Mouse (Mus musculus) monocyte, adult 59 days (primary cell): ENCODE data around the gene Vmn1r75. TPM values are rescaled to one million over a fixed set of nuclear protein-coding genes. Genes with fewer than 3 reads are reported as not detected.

Source experiments
- total RNA-seq, 2 experiments: library from RNA; stranded (reverse); gene quantifications; one replicate each; pipeline ENCODE4 v1.2.4; 2023

Gene Vmn1r75
- total RNA-seq = not detected

DNA sequence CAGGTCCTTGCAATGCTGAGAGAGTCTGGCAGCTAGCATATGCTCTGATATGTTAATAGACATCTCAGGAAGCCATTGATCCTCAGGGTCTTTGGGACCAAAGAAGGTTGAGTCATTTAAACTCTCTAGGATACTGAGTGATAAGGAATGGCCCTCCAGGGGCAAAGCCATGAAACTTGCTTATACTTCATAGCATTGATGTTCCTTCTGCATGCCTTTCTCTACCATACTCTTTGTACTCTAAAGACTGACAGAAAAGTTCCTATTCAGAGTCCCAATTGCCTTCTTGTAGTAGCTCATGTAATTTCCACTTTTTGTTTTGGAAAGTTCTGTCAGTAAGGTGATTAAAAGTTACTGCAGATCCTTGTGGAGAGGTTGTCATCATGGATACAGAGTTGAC is at the start of gene Vmn1r75:
Gene Vmn1r75, plus strand, starts transcription at position 301 of the 400 bp plus-strand sequence.

DNA sequence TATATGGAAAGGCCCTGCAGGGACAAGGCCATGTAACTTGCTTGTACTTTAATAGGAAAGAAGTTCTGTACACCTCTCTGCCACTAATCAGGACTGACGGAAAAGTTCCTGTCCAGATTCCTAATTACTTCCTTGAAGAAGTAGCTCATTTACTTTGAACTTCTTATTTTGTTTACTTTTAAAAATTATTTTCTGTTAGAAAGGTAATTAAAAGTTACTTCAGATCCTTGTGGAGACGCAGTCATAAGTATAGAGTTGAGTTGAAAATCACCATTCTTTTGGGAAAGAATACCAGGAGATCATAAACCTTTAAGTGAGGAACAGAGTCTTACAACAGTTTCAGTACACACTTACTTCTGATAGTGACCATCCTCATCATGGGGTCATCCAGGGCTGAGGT is 40.8 kb upstream of the Vmn1r75 start, which contains the start of gene Vmn1r74:
Gene Vmn1r74, plus strand, starts transcription at position 301 of the 400 bp plus-strand sequence.

Other genes with a start within 250 kb of the Vmn1r75 start
- under 1 TPM; 0.30 to 0.34 TPM for gene Vmn1r72, start 194.5 kb upstream of the Vmn1r75 start, total RNA-seq
- not detected for gene Vmn1r73, start 144.4 kb upstream of the Vmn1r75 start, total RNA-seq
- gene Vmn1r74, start 40.6 kb upstream of the Vmn1r75 start, total RNA-seq = not detected
- not detected for gene Vmn1r76, start 63.6 kb downstream of the Vmn1r75 start, total RNA-seq
- not detected for gene Vmn1r77, start 162.1 kb downstream of the Vmn1r75 start, total RNA-seq